Mouse (Mus musculus) urinary bladder, adult 18-20 months (tissue): ENCODE measurements at regions not wholly inside any gene's neighbourhood (a gene's known extent, or its start where the extent isn't known, plus 50 kb on each side); places are given as distances from the start of the nearest gene placed in this dataset.

Source experiments
- DNase-seq, 2 experiments: peaks; one replicate each; pipeline ENCODE4 v3.0.0; 2022; ENCODE audit warnings: low spot score in 2 of 2, mixed read lengths in 2 of 2

DNA sequence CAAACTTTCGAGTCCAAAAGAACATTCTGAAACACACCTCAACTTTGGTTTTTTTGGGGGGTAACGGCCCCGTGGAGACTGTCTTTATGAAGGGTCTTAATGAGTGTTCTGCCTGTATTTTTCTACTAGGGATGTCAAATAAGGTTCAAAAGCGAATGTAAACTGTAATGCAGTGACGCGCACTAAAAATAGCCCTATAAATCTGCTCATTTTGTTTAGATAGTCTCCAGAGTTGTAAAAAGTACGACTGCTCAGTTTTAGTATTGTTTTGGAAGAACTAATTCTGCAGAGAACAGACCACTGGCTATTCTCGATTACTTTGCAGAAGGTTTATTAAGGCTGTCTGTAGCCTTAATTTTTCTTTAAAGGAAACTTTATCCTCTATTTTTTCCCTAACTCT lies 68.6 kb upstream of the BC052040 start:
- no peak for DNase-seq

DNA sequence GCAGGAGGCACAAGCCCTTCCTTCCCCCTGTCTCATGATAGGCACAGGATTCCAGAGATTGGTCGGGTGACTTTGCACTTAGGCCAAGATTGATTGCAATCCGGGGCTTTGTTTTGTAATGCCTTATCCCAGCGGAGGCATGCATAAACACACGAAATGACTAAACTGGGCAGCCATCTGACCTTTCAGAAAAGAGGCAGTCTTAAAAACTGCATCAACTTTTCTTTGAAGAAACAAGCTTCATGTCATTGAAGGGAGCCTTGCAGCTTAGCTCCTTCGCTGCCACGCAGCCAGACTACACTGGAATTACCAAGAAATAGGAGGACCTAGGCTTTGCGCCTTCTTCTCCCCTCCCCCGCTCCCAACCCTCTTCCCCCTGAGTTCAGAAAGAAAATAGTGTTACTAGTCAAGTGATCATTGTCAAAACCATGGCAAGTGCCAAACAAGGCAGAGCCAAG lies 67.7 kb upstream of the BC052040 start:
- DNase-seq = peak in 1 of 2 experiments; percentile 15

GRCm38 (mm10) chr2:115514831-115515428 lies 66.6 kb upstream of the BC052040 start:
- DNase-seq = peak in 1 of 2 experiments; percentile 15

DNA sequence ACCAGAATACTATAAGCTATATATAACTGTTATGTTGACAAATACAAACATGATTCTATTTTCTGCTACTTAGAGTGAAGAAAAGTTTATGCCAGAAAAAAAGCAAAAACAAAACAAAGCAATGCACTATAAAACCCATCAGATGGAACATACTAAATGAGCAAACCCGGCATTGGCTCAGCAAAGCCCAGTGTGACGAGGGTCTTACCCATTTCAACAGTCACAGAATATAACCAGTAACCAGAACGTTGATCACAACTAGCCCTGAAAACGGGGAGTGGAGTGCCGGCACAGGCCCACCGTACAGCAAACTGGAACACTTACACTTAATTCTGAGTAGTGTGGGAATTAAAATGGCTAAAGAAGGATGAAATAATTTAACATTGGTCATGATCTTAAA lies 66.0 kb upstream of the BC052040 start:
- DNase-seq = no peak

DNA sequence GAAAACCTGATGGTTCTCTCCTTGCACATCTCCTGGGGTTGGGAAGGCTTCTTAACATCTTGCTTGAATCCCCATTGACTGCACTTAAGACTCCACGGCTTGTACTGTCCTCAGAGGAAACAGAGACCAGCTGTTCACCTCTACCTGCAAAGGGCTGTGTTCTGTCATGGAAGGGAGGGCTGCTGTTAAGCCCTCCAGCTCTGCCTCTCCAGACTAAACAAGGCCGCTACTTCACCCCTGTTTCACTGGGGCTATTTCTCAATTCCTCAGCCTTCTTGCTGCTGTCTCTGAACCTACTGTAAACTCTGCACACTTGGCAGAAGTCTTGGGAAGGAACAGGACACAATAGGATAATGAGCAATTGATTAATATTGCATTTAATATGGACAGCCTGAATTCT lies 64.7 kb upstream of the BC052040 start:
- no peak for DNase-seq

DNA sequence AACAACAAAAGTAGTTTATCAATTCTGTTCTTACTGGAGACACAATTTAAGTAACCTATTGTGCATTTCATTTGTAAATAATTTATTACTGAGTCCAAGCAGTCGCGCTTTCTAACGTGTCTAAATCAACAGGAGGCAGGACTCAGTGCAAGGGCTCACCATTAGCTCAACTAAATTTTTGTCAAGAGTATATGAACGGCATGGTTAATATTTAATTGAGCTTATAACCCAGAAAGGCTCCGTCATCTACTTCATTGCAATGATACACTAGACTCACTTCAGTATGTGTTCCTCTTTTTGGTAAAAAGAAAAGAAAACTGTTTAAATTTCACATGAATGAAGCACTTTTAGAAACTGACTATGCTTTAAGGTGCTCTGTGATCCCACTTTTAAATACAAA lies 61.5 kb upstream of the BC052040 start:
- no peak for DNase-seq

GRCm38 (mm10) chr2:115520413-115521139 lies 60.9 kb upstream of the BC052040 start:
- DNase-seq = no peak

GRCm38 (mm10) chr2:115529878-115530277 lies 51.6 kb upstream of the BC052040 start:
- no peak for DNase-seq
